Mouse (Mus musculus): ENCODE data around the gene Gm6525.

- TF ChIP-seq POLR2A (IDR thresholded peaks at IDR 0.05; ENCODE audit: low read depth, low read length) (no peak), CTCF (conservative IDR thresholded peaks at IDR 0.05; ENCODE audit: insufficient read depth, insufficient read length, low read depth, low read length) (no peak)
Measured at GRCm38 (mm10) chr3:84215253-84215652, 41.3 kb downstream of the Gm6525 start.
